Mouse (Mus musculus) heart, embryonic 15.5 days (tissue): Measurements from ENCODE around the gene Dmc1. TPM values are rescaled to one million over a fixed set of nuclear protein-coding genes. Genes with fewer than 3 reads are reported as not detected.

ENCODE experiments used
- ATAC-seq: fragments of 200-750 bp; cut with Nextera tagmentation; replicated peaks from 2 replicates; pipeline ENCODE4 v1.8.0; 2017; ENCODE audit warnings: low read depth, moderate TSS enrichment; ENCODE audit not compliant: insufficient number of reproducible peaks, insufficient read depth, low FRiP score
- H3K27ac ChIP-seq: fragments of 300-500 bp; sonication (generic); 2 replicates; pipeline ENCODE4 v1.5.1; 2015; ENCODE audit warnings: mild to moderate bottlenecking, inconsistent platforms
- H3K27me3 ChIP-seq: fragments of 300-500 bp; sonication (generic); 2 replicates; pipeline ENCODE4 v1.6.1; 2015; ENCODE audit warnings: inconsistent platforms
- H3K36me3 ChIP-seq: fragments of 300-500 bp; sonication (generic); 2 replicates; pipeline ENCODE4 v1.6.1; 2015; ENCODE audit warnings: mild to moderate bottlenecking, inconsistent platforms
- H3K4me1 ChIP-seq: fragments of 300-500 bp; sonication (generic); replicated peaks from 2 replicates; pipeline ENCODE4 v1.6.1; 2015; ENCODE audit warnings: inconsistent platforms
- H3K4me2 ChIP-seq: fragments of 300-500 bp; sonication (generic); 2 replicates; pipeline ENCODE4 v1.6.1; 2015; ENCODE audit warnings: inconsistent platforms, mild to moderate bottlenecking, moderate library complexity
- H3K4me3 ChIP-seq: fragments of 300-500 bp; sonication (generic); 2 replicates; pipeline ENCODE4 v1.5.1; 2015; ENCODE audit warnings: mild to moderate bottlenecking, inconsistent platforms
- H3K9ac ChIP-seq: fragments of 300-500 bp; sonication (generic); 2 replicates; pipeline ENCODE4 v1.6.1; 2015; ENCODE audit warnings: mild to moderate bottlenecking, inconsistent platforms
- H3K9me3 ChIP-seq: fragments of 300-500 bp; sonication (generic); replicated peaks from 2 replicates; pipeline ENCODE4 v1.6.1; 2016; ENCODE audit warnings: inconsistent platforms
- WGBS: fragments of 180-500 bp; shearing (Covaris S2); methylation state at CpG from one replicate; pipeline ENCODE4 v1.1.7; 2015; ENCODE audit warnings: mixed read lengths; 5-methylcytosine and 5-hydroxymethylcytosine counted together
- polyA plus RNA-seq: library from polyadenylated mRNA; unstranded; fragments of >200 nt; fragmentation: Nextera tagmentation; extraction: Ambion mirVana; gene quantifications from 2 replicates; pipeline ENCODE4 v1.2.1, GENCODE M21; 2015

The Dmc1 gene
- polyA plus RNA-seq, 1 experiment from 2014 or later: 1.5 TPM

GRCm38 (mm10) chr15:79527192-79527591 is 77.7 kb downstream of the Dmc1 start:
- H3K4me1 ChIP-seq: peaks cover 8% of the 10 kb centered on the region
- H3K36me3 ChIP-seq: peaks cover 64% of the 10 kb centered on the region
- H3K4me3 ChIP-seq: no peak overlapping the region
- no peak overlapping the region for H3K9ac ChIP-seq
- no peak overlapping the region for H3K4me2 ChIP-seq
- H3K9me3 ChIP-seq: no peaks in the 10 kb centered on the region
- 75% methylated on average over 4 of the region's 4 CpGs for WGBS
- no peak for ATAC-seq
- no peaks in the 10 kb centered on the region for H3K27me3 ChIP-seq
- H3K27ac ChIP-seq: no peak overlapping the region

- Histone ChIP-seq H3K27me3 (no peaks in the 10 kb centered on the region), H3K36me3 (peaks cover 54% of the 10 kb centered on the region), H3K4me2 (no peak overlapping the region), H3K27ac (no peak overlapping the region), H3K9ac (no peak overlapping the region), H3K4me3 (no peak overlapping the region), H3K4me1 (peaks cover 8% of the 10 kb centered on the region), H3K9me3 (no peaks in the 10 kb centered on the region)
- 57% methylated on average over 9 of the region's 9 CpGs for WGBS
- no peak for ATAC-seq
Measured at GRCm38 (mm10) chr15:79525979-79526768, 78.7 kb downstream of the Dmc1 start.

GRCm38 (mm10) chr15:79525564-79525963 is 79.3 kb downstream of the Dmc1 start:
- Histone ChIP-seq H3K9me3 (no peaks in the 10 kb centered on the region), H3K4me1 (peaks cover 8% of the 10 kb centered on the region), H3K36me3 (peaks cover 48% of the 10 kb centered on the region), H3K4me2 (no peak overlapping the region), H3K9ac (no peak overlapping the region), H3K27ac (no peak overlapping the region), H3K27me3 (no peaks in the 10 kb centered on the region), H3K4me3 (no peak overlapping the region)
- no peak for ATAC-seq
- 81% methylated on average over 5 of the region's 5 CpGs for WGBS

- Histone ChIP-seq H3K4me2 (no peak overlapping the region), H3K36me3 (peaks cover 8% of the 10 kb centered on the region; the same call in 1 of the 2 replicates), H3K4me1 (peaks cover 35% of the 10 kb centered on the region), H3K9me3 (no peaks in the 10 kb centered on the region), H3K4me3 (no peak overlapping the region), H3K27me3 (peaks cover 5% of the 10 kb centered on the region), H3K9ac (no peak overlapping the region), H3K27ac (no peak overlapping the region)
- 56% methylated on average over 16 of the region's 16 CpGs for WGBS
- no peak for ATAC-seq
Measured at GRCm38 (mm10) chr15:79519400-79520220, 85.3 kb downstream of the Dmc1 start.

- peaks cover 16% of the 10 kb centered on the region for H3K27me3 ChIP-seq
- H3K4me3 ChIP-seq: no peak overlapping the region
Measured at GRCm38 (mm10) chr15:79518571-79518970, 86.3 kb downstream of the Dmc1 start.

GRCm38 (mm10) chr15:79517710-79518109 is 87.2 kb downstream of the Dmc1 start:
- ATAC-seq: no peak
- peak overlapping the region; percentile 74; the same call in 1 of the 2 replicates for H3K9ac ChIP-seq
- peak overlapping the region; percentile 79 for H3K4me3 ChIP-seq
- H3K4me2 ChIP-seq: peak overlapping the region; percentile 92
- H3K9me3 ChIP-seq: no peaks in the 10 kb centered on the region
- 74% methylated on average over 4 of the region's 4 CpGs for WGBS
- peaks cover under 1% of the 10 kb centered on the region; the same call in 1 of the 2 replicates for H3K36me3 ChIP-seq
- no peak overlapping the region for H3K27ac ChIP-seq
- peaks cover 37% of the 10 kb centered on the region for H3K4me1 ChIP-seq
- peaks cover 21% of the 10 kb centered on the region for H3K27me3 ChIP-seq

More at GRCm38 (mm10) chr15:79518571-79518970, 86.3 kb downstream of the Dmc1 start:
- 85% methylated on average over 3 of the region's 3 CpGs for WGBS
- Histone ChIP-seq H3K4me2 (peak overlapping the region; percentile 92; the same call in 1 of the 2 replicates), H3K9me3 (no peaks in the 10 kb centered on the region), H3K9ac (no peak overlapping the region), H3K4me1 (peaks cover 37% of the 10 kb centered on the region), H3K27ac (no peak overlapping the region), H3K36me3 (peaks cover 8% of the 10 kb centered on the region; the same call in 1 of the 2 replicates)
- ATAC-seq: no peak

GRCm38 (mm10) chr15:79516171-79517096 is 88.5 kb downstream of the Dmc1 start, which contains the start of gene Kdelr3:
TSS of gene Kdelr3 (plus strand) at chr15:79516411.
- Histone ChIP-seq H3K9ac (peak within 1 kb of the TSS; percentile 74), H3K4me2 (peak within 1 kb of the TSS; percentile 92), H3K9me3 (no peaks in the 10 kb centered on the region), H3K27me3 (peaks cover 31% of the 10 kb centered on the region), H3K27ac (peak within 1 kb of the TSS; percentile 74), H3K4me3 (peak within 1 kb of the TSS; percentile 79), H3K36me3 (no peaks in the 10 kb centered on the region), H3K4me1 (peaks cover 48% of the 10 kb centered on the region)
- peak; percentile 76 for ATAC-seq
- under 1% methylated on average over 71 of the region's 71 CpGs for WGBS

- no peaks in the 10 kb centered on the region for H3K36me3 ChIP-seq
- H3K4me1 ChIP-seq: peaks cover 55% of the 10 kb centered on the region
- WGBS: 12% methylated on average over 9 of the region's 9 CpGs
- H3K27ac ChIP-seq: no peak overlapping the region
- H3K9ac ChIP-seq: no peak overlapping the region
- H3K27me3 ChIP-seq: peaks cover 54% of the 10 kb centered on the region
- H3K4me2 ChIP-seq: no peak overlapping the region
- H3K9me3 ChIP-seq: no peaks in the 10 kb centered on the region
- no peak for ATAC-seq
- H3K4me3 ChIP-seq: no peak overlapping the region
Measured at GRCm38 (mm10) chr15:79513940-79514339, 91.0 kb downstream of the Dmc1 start.

- peak; percentile 65 for ATAC-seq
- peaks cover 38% of the 10 kb centered on the region for H3K4me1 ChIP-seq
Measured at GRCm38 (mm10) chr15:79511553-79512320, 93.2 kb downstream of the Dmc1 start.

More at GRCm38 (mm10) chr15:79511553-79512320, 93.2 kb downstream of the Dmc1 start:
- Histone ChIP-seq H3K27ac (no peak overlapping the region), H3K27me3 (peaks cover 73% of the 10 kb centered on the region), H3K4me3 (peak overlapping the region; percentile 50), H3K9me3 (no peaks in the 10 kb centered on the region), H3K4me2 (peak overlapping the region; percentile 86), H3K36me3 (no peaks in the 10 kb centered on the region), H3K9ac (peak overlapping the region; percentile 32)
- 3% methylated on average over 61 of the region's 61 CpGs for WGBS
